Mouse (Mus musculus): Measurements from ENCODE around the gene Hcn2.

DNA sequence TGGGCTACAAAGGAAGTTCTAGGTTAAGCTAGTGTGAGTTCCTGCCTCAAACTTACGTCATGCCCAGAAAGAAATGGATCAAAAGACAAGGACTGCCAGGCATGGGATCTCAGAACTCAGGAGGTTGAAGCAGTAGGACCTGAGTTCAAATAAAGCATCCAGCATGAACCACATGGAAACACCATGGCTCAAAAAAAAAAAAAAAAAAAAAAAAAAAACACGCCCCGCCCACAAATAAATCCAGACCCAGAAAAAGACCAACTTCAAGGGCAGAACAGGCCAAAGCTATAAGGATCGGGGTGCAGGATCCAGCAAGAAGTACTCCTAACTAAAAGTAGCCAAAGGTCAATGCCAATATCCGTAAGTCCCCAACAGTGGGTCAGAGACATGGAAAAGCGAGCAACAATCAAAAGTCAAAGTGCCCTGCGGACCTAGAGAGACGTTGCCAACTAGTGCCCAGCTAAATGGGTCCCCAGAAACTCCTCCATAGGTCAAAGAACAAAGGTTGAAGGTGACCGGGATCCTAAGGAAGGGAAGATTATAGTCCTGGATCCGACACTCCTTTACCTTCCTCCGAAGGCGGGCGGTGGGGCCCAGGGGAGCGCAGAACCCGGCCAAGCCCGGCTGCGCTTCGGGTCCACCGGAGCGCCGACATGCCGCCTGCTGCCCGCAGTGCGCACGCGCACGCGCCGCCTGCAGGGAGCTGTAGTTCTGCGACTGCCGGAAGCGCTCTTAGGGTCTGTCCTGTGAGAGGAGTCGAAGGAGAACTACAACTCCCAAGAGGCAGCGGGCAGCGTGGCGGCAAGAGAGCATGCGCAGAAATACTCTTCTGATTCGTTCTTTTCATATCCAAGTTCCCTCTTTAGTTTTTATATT, 29.7 kb downstream of the Hcn2 start, which contains the start of gene Polrmt:
- peak; percentile 53; the same call in 1 of the 2 replicates for TF ChIP-seq POLR2A (IDR thresholded peaks at IDR 0.05; ENCODE audit: borderline replicate concordance, insufficient read depth, low read length)
- TF ChIP-seq CTCF (IDR thresholded peaks at IDR 0.05; ENCODE audit: borderline replicate concordance, insufficient read depth, low read depth, low read length): no peak
